Comparison of ENCODE assay signal across 8 mouse cellular contexts in the genomic region with DNA sequence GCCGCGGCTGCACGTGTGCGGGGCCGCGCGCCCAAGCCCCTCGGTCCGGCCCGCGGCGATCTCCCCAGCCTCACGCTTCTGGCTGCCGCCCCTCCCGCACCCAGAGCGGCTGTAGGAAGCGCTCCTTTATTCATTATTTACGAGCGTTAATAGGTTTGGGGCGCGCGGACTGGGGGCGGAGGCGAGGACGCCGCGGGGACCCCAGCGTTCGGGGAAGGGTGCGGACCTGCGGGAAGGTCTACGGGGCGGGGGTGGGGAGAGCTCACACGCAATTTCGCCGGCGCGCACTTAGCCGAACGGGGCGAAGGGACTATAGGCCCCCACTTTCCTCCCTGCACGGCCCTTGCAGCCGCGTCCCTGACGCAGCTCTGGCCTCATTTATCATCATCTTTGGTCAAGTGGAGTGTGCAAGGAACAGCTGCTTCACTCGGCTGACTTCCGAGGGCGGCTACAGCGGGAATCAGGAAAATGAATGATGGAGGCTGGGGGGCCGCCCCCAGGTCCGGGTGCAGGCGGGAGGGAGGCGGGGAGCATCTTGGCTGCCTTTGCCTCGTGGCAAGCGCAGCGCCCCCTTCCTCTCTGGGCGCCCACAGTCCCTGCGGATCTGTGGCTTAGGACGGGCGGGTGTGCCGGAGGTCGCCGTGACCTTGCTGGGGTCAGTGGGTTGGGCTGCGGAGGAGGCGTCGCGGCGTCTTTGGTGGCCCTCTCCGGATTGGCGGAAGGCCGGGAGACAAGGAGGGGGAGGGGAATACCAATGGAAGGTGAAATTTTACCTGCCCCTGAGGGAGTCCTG. TPM values are rescaled to one million over a fixed set of nuclear protein-coding genes. Genes with fewer than 3 reads are reported as not detected.
DNase-seq lines count a peak whose midpoint lies in the region; ATAC-seq and TF ChIP-seq lines count a peak whose summit lies in the region.

No protein-coding gene starts in this region.

- ATAC-seq in heart, embryonic 14.5 days (ENCODE audit: insufficient number of reproducible peaks, insufficient read depth, low FRiP score, low read depth), result peak; percentile 54
- ATAC-seq in kidney, embryonic 16.5 days (ENCODE audit: low FRiP score, low TSS enrichment), result peak; percentile 39
- ATAC-seq in liver, embryonic 11.5 days (replicated peaks; ENCODE audit: low FRiP score), result peak; percentile 64

- peak overlapping the region; percentile 71 for H3ac ChIP-seq in myocyte (ENCODE audit: control insufficient read depth, insufficient read length)

- H3K4me1 ChIP-seq in forebrain, embryonic 10.5 days, result peaks cover 92% of the 10 kb centered on the region
- H3K4me1 ChIP-seq in heart, embryonic 14.5 days (ENCODE audit: control insufficient read depth in 2 of 2, insufficient read depth in 2 of 2, low read length in 2 of 2), result peaks cover 53 to 85% of the 10 kb centered on the region in 2 experiments
- peaks cover 63% of the 10 kb centered on the region for H3K4me1 ChIP-seq in kidney, embryonic 16.5 days (ENCODE audit: insufficient read depth, low read length)
- H3K4me1 ChIP-seq in liver, embryonic 11.5 days (replicated peaks; ENCODE audit: control insufficient read depth, insufficient read depth, low read length), result peaks cover 64% of the 10 kb centered on the region

- DNase-seq in 416B (ENCODE audit: low read depth), result peak; percentile 85
- DNase-seq in adrenal gland, postnatal 36 days, result peak; percentile 77 to 82
- peak; percentile 81 for DNase-seq in forebrain, embryonic 10.5 days (ENCODE audit: extremely low spot score, low spot score)
- peak; percentile 84 for DNase-seq in liver, embryonic 11.5 days (ENCODE audit: low spot score)
- DNase-seq in spleen, postnatal 4 days (ENCODE audit: low spot score in 2 of 2), result peak; percentile 51 to 77

- H3K9ac ChIP-seq in heart, embryonic 14.5 days (ENCODE audit: low read length), result peak overlapping the region; percentile 94
- H3K9ac ChIP-seq in kidney, embryonic 16.5 days (replicated peaks; ENCODE audit: low read length), result peak overlapping the region; percentile 82
- H3K9ac ChIP-seq in liver, embryonic 11.5 days (ENCODE audit: low read depth, low read length), result peak overlapping the region; percentile 89

- peaks cover 42% of the 10 kb centered on the region for H3K36me3 ChIP-seq in forebrain, embryonic 10.5 days (replicated peaks)
- H3K36me3 ChIP-seq in heart, embryonic 14.5 days (ENCODE audit: control insufficient read depth, insufficient read depth, low read length), result peaks cover 4% of the 10 kb centered on the region
- H3K36me3 ChIP-seq in kidney, embryonic 16.5 days (ENCODE audit: insufficient read depth, low read length), result no peaks in the 10 kb centered on the region
- no peaks in the 10 kb centered on the region for H3K36me3 ChIP-seq in liver, embryonic 11.5 days (ENCODE audit: control insufficient read depth, insufficient read depth, low read length)
- no peaks in the 10 kb centered on the region for H3K36me3 ChIP-seq in myocyte (ENCODE audit: control insufficient read depth, insufficient read depth)

- peaks cover 16% of the 10 kb centered on the region for H3K27me3 ChIP-seq in forebrain, embryonic 10.5 days (ENCODE audit: poor library complexity, severe bottlenecking)
- H3K27me3 ChIP-seq in heart, embryonic 14.5 days (ENCODE audit: control insufficient read depth, insufficient read depth, low read length), result no peaks in the 10 kb centered on the region
- no peaks in the 10 kb centered on the region for H3K27me3 ChIP-seq in kidney, embryonic 16.5 days (ENCODE audit: insufficient read depth, low read length)
- H3K27me3 ChIP-seq in liver, embryonic 11.5 days (replicated peaks; ENCODE audit: control insufficient read depth, insufficient read depth, low read length), result no peaks in the 10 kb centered on the region
- H3K27me3 ChIP-seq in myocyte (ENCODE audit: control insufficient read depth, insufficient read depth, insufficient read length), result no peaks in the 10 kb centered on the region

- H3K4me3 ChIP-seq in forebrain, embryonic 10.5 days, result peak overlapping the region; percentile 63
- peak overlapping the region; percentile 64 to 65 for H3K4me3 ChIP-seq in heart, embryonic 14.5 days (ENCODE audit: control insufficient read depth in 1 of 2, insufficient read depth in 1 of 2, low read depth in 1 of 2, low read length in 2 of 2)
- H3K4me3 ChIP-seq in kidney, embryonic 16.5 days (ENCODE audit: low read length), result peak overlapping the region; percentile 65
- H3K4me3 ChIP-seq in liver, embryonic 11.5 days (ENCODE audit: low read depth, low read length), result peak overlapping the region; percentile 74
- H3K4me3 ChIP-seq in myocyte, result peak overlapping the region; percentile 29

- H3K4me2 ChIP-seq in heart, embryonic 14.5 days (ENCODE audit: low read length), result peak overlapping the region; percentile 98
- peak overlapping the region; percentile 100 for H3K4me2 ChIP-seq in kidney, embryonic 16.5 days (replicated peaks; ENCODE audit: low read depth, low read length)
- peak overlapping the region; percentile 98 for H3K4me2 ChIP-seq in liver, embryonic 11.5 days
- peak overlapping the region; percentile 83 for H3K4me2 ChIP-seq in myocyte (ENCODE audit: low read depth)

- H3K79me2 ChIP-seq in myocyte (ENCODE audit: control insufficient read depth, insufficient read depth), result peaks cover 31% of the 10 kb centered on the region

- H3K9me3 ChIP-seq in forebrain, embryonic 10.5 days, result no peaks in the 10 kb centered on the region
- no peaks in the 10 kb centered on the region for H3K9me3 ChIP-seq in heart, embryonic 14.5 days (ENCODE audit: control insufficient read depth, low read length)
- H3K9me3 ChIP-seq in kidney, embryonic 16.5 days (ENCODE audit: low read length), result no peaks in the 10 kb centered on the region
- no peaks in the 10 kb centered on the region for H3K9me3 ChIP-seq in liver, embryonic 11.5 days (ENCODE audit: control insufficient read depth, low read length)

- under 1% methylated on average over 70 of the region's 71 CpGs for WGBS in forebrain, embryonic 10.5 days
- WGBS in heart, embryonic 14.5 days, result under 1% methylated on average over 66 of the region's 71 CpGs
- under 1% methylated on average over 69 of the region's 71 CpGs for WGBS in kidney, embryonic 16.5 days
- WGBS in liver, embryonic 11.5 days, result under 1% methylated on average over 70 of the region's 71 CpGs

- H3K27ac ChIP-seq in forebrain, embryonic 10.5 days, result peak overlapping the region; percentile 86
- H3K27ac ChIP-seq in heart, embryonic 14.5 days (replicated peaks in 1 of 2; ENCODE audit: control insufficient read depth in 1 of 2, insufficient read depth in 1 of 2, low read depth in 2 of 2, low read length in 2 of 2), result peak overlapping the region; percentile 96 to 99
- peak overlapping the region; percentile 91 for H3K27ac ChIP-seq in kidney, embryonic 16.5 days (ENCODE audit: low read length)
- peak overlapping the region; percentile 86 for H3K27ac ChIP-seq in liver, embryonic 11.5 days (ENCODE audit: low read depth, low read length)

- peak; percentile 47 for TF ChIP-seq POLR2A in myocyte (IDR thresholded peaks at IDR 0.05; ENCODE audit: insufficient read length, low read depth)

TF ChIP-seq in myocyte, 11 proteins besides CTCF, POLR2A, EP300 and RAD21:
- TF ChIP-seq TCF3 (IDR thresholded peaks at IDR 0.05; ENCODE audit: insufficient read length, low read depth) (peak; percentile 27), MYOD1 (IDR thresholded peaks at IDR 0.05; ENCODE audit: control insufficient read depth in 1 of 3, insufficient read length in 2 of 3, low read depth in 2 of 3) (peak in 2 of 3 experiments; percentile 83 to 91), E2F4 (IDR thresholded peaks at IDR 0.05; ENCODE audit: insufficient read depth) (no peak), MYOG (IDR thresholded peaks at IDR 0.05; ENCODE audit: control insufficient read depth in 1 of 3, insufficient read depth in 1 of 3, insufficient read length in 2 of 3, low read depth in 2 of 3) (peak; percentile 44 to 84 (median 65)), TCF12 (IDR thresholded peaks at IDR 0.05; ENCODE audit: insufficient read depth, poor library complexity, severe bottlenecking) (peak; percentile 30)

RNA-seq across cellular contexts. Expression of gene Srebf1, which starts 46.0 kb away (rescaled TPM):
- 100 to 1,000 TPM; 160 to 181 TPM for total RNA-seq in adrenal gland, postnatal 36 days (2021)
- 59.3 and 66.1 TPM in 2 replicates for polyA plus RNA-seq in forebrain, embryonic 10.5 days (2016; fragmentation: Nextera tagmentation; extraction: Ambion mirVana)
- polyA plus RNA-seq in heart, embryonic 14.5 days (2014; fragmentation: Nextera tagmentation; extraction: Ambion mirVana), result 37.9 and 45.3 TPM in 2 replicates
- polyA plus RNA-seq in kidney, embryonic 16.5 days (2015; fragmentation: Nextera tagmentation; extraction: Ambion mirVana), result 51.3 and 62.2 TPM in 2 replicates
- 78.2 and 78.7 TPM in 2 replicates for polyA plus RNA-seq in liver, embryonic 11.5 days (2014; fragmentation: Nextera tagmentation; extraction: Ambion mirVana)
- polyA plus RNA-seq in myocyte (2012; fragmentation: generic; extraction: Trizol), result 192 TPM

Comparison
In these comparisons a context has a peak if more than half of its experiments do, and no peak if none do; other contexts are left out.
1. Peak in every context shown above with its lines: DNase-seq, ATAC-seq, H3K4me3 ChIP-seq and H3K27ac ChIP-seq.